8 mouse cellular contexts compared by ENCODE assay signal in the genomic region with DNA sequence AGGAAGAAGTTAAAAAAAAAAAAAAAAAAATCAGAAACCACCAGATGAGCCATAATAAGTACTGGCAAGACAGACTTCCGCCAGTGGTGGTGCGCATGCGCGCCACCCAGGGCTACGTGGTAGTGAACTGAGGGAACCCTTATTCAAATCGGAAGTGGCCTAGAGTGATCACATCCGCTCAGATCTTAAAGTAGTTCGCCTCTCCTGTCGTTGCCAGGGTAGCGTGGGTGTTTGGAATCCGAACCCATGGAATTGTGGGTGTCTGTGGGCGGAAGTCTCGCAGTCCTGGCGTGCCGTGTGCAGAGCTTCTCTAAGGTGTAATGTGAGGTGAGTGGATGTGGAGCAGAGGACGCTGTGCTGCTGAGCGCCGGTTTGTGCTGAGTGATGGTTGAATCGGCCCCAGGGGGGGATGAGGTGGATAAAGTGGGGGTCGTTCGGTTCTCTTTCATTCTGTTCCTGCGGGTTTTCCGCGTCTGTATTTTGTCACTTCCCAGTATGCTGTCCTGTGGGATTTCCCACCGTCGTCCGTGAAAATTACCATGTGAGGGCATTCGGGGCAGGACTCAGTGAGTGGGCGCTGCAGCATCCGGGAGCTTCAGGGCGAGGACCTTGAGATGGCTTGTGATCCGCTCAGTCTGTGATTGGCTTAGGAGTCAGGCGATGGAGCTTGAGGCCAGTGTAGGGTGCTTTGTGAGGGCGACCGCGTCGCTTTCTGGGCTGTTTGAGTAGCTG. TPM values are rescaled to one million over a fixed set of nuclear protein-coding genes. Genes with fewer than 3 reads are reported as not detected.
A peak's percentile ranks its signal among the peaks of the same experiment; 100 is the strongest.
DNase-seq lines count a peak whose midpoint lies in the region; ATAC-seq and TF ChIP-seq lines count a peak whose summit lies in the region.

A gene (plus strand): TSS at position 171 of the 732 bp plus-strand sequence.

- H3K27ac ChIP-seq in heart, embryonic 11.5 days (ENCODE audit: low read depth, low read length), result peak within 1 kb of the TSS; percentile 85
- peak within 1 kb of the TSS; percentile 82 for H3K27ac ChIP-seq in kidney, embryonic 16.5 days (ENCODE audit: low read length)
- H3K27ac ChIP-seq in liver, adult 2 months (replicated peaks; ENCODE audit: insufficient read depth, low read depth, low read length), result peak within 1 kb of the TSS; percentile 62

- peak within 1 kb of the TSS; percentile 79 for H3K4me2 ChIP-seq in heart, embryonic 11.5 days
- H3K4me2 ChIP-seq in kidney, embryonic 16.5 days (replicated peaks; ENCODE audit: low read depth, low read length), result peak within 1 kb of the TSS; percentile 58
- peak within 1 kb of the TSS; percentile 91 for H3K4me2 ChIP-seq in myocyte (ENCODE audit: low read depth)

- TF ChIP-seq POLR2A in brain, embryonic 14.5 days (IDR thresholded peaks at IDR 0.05; ENCODE audit: borderline replicate concordance, extremely low read depth, insufficient read depth, insufficient read length, poor library complexity, severe bottlenecking), result no peak
- TF ChIP-seq POLR2A in liver, adult 2 months (IDR thresholded peaks at IDR 0.05; ENCODE audit: extremely low read depth, insufficient read depth, low read length), result peak; percentile 41; the same call in 1 of the 2 replicates
- peak; percentile 77 for TF ChIP-seq POLR2A in myocyte (IDR thresholded peaks at IDR 0.05; ENCODE audit: insufficient read length, low read depth)

- ATAC-seq in heart, embryonic 11.5 days (replicated peaks; ENCODE audit: insufficient number of reproducible peaks, low FRiP score, low TSS enrichment), result peak; percentile 94
- ATAC-seq in kidney, embryonic 16.5 days (ENCODE audit: low FRiP score, low TSS enrichment), result peak; percentile 98

- H3K9ac ChIP-seq in heart, embryonic 11.5 days (ENCODE audit: low read depth, low read length), result peak within 1 kb of the TSS; percentile 85
- peak within 1 kb of the TSS; percentile 68 for H3K9ac ChIP-seq in kidney, embryonic 16.5 days (replicated peaks; ENCODE audit: low read length)
- H3K9ac ChIP-seq in liver, adult 2 months (ENCODE audit: low read depth, low read length), result peak within 1 kb of the TSS; percentile 58

- H3K27me3 ChIP-seq in C2C12 (ENCODE audit: control insufficient read depth, insufficient read depth, insufficient read length), result no peaks in the 10 kb centered on the region
- no peaks in the 10 kb centered on the region for H3K27me3 ChIP-seq in erythroblast, embryonic 14.5 days (ENCODE audit: control insufficient read depth)
- no peaks in the 10 kb centered on the region for H3K27me3 ChIP-seq in heart, embryonic 11.5 days (ENCODE audit: control insufficient read depth, insufficient read depth, low read length)
- H3K27me3 ChIP-seq in kidney, embryonic 16.5 days (ENCODE audit: insufficient read depth, low read length), result no peaks in the 10 kb centered on the region
- no peaks in the 10 kb centered on the region for H3K27me3 ChIP-seq in liver, adult 2 months (ENCODE audit: control insufficient read depth, insufficient read depth, low read length)
- H3K27me3 ChIP-seq in myocyte (ENCODE audit: control insufficient read depth, insufficient read depth, insufficient read length), result no peaks in the 10 kb centered on the region
- no peaks in the 10 kb centered on the region for H3K27me3 ChIP-seq in splenic B cell, adult 2 months (ENCODE audit: control insufficient read depth, insufficient read depth, low read length, poor library complexity, severe bottlenecking)

- H3K79me3 ChIP-seq in C2C12 (ENCODE audit: low read depth), result peaks cover 33% of the 10 kb centered on the region

- H3K9me3 ChIP-seq in erythroblast, embryonic 14.5 days (ENCODE audit: control insufficient read depth, low read length), result no peaks in the 10 kb centered on the region
- H3K9me3 ChIP-seq in heart, embryonic 11.5 days (replicated peaks; ENCODE audit: control insufficient read depth, low read length), result no peaks in the 10 kb centered on the region
- H3K9me3 ChIP-seq in kidney, embryonic 16.5 days (ENCODE audit: low read length), result no peaks in the 10 kb centered on the region

- WGBS in heart, embryonic 11.5 days (ENCODE audit: insufficient replicate concordance), result under 1% methylated on average over 37 of the region's 37 CpGs
- WGBS in kidney, embryonic 16.5 days, result under 1% methylated on average over 37 of the region's 37 CpGs
- under 1% methylated on average over 37 of the region's 37 CpGs for WGBS in liver, adult 2 months

- no peak for TF ChIP-seq CTCF in C2C12 (IDR thresholded peaks at IDR 0.05; ENCODE audit: control insufficient read depth, insufficient read depth, insufficient read length)
- no peak for TF ChIP-seq CTCF in brain, embryonic 14.5 days (IDR thresholded peaks at IDR 0.05; ENCODE audit: borderline replicate concordance, extremely low read depth, insufficient read depth, insufficient read length)
- TF ChIP-seq CTCF in liver, adult 2 months (IDR thresholded peaks at IDR 0.05; ENCODE audit: low read depth, low read length), result no peak

- H3K36me3 ChIP-seq in C2C12 (ENCODE audit: control insufficient read depth, insufficient read depth), result peaks cover 10% of the 10 kb centered on the region
- peaks cover 5% of the 10 kb centered on the region for H3K36me3 ChIP-seq in erythroblast, embryonic 14.5 days (ENCODE audit: control insufficient read depth)
- H3K36me3 ChIP-seq in heart, embryonic 11.5 days (ENCODE audit: control insufficient read depth, insufficient read depth, low read length), result peaks cover 5% of the 10 kb centered on the region
- H3K36me3 ChIP-seq in kidney, embryonic 16.5 days (ENCODE audit: insufficient read depth, low read length), result peaks cover 15% of the 10 kb centered on the region
- peaks cover 7% of the 10 kb centered on the region for H3K36me3 ChIP-seq in liver, adult 2 months (ENCODE audit: control insufficient read depth, insufficient read depth, low read length)
- peaks cover 12% of the 10 kb centered on the region for H3K36me3 ChIP-seq in myocyte (ENCODE audit: control insufficient read depth, insufficient read depth)
- peaks cover 2% of the 10 kb centered on the region; the same call in 1 of the 2 replicates for H3K36me3 ChIP-seq in splenic B cell, adult 2 months (ENCODE audit: control insufficient read depth, insufficient read depth, low read length, poor library complexity, severe bottlenecking)

- H3ac ChIP-seq in C2C12 (ENCODE audit: control insufficient read depth, insufficient read length, low read depth) (peak within 1 kb of the TSS; percentile 37), myocyte (ENCODE audit: control insufficient read depth, insufficient read length) (peak within 1 kb of the TSS; percentile 83)

- H3K79me2 ChIP-seq in C2C12 (ENCODE audit: control insufficient read depth, insufficient read depth) (peaks cover 47% of the 10 kb centered on the region), myocyte (ENCODE audit: control insufficient read depth, insufficient read depth) (peaks cover 42% of the 10 kb centered on the region)
- H3K79me2 ChIP-seq in liver, adult 2 months (ENCODE audit: control insufficient read depth, insufficient read depth, low read length), result no peaks in the 10 kb centered on the region; the same call in 1 of the 2 replicates

- DNase-seq in brain, embryonic 14.5 days (ENCODE audit: low read depth), result peak; percentile 99
- peak; percentile 99 for DNase-seq in liver, adult 2 months (ENCODE audit: extremely low read depth, low read depth, low spot score)
- peak; percentile 96 for DNase-seq in splenic B cell, adult 2 months (ENCODE audit: low read depth, low spot score)

- H3K4me3 ChIP-seq in C2C12 (ENCODE audit: insufficient read depth, poor library complexity, severe bottlenecking) (peak within 1 kb of the TSS; percentile 68), myocyte (peak within 1 kb of the TSS; percentile 83)
- peak within 1 kb of the TSS; percentile 81 for H3K4me3 ChIP-seq in erythroblast, embryonic 14.5 days (replicated peaks)
- H3K4me3 ChIP-seq in heart, embryonic 11.5 days (ENCODE audit: low read depth, low read length), result peak within 1 kb of the TSS; percentile 78
- peak within 1 kb of the TSS; percentile 60 for H3K4me3 ChIP-seq in kidney, embryonic 16.5 days (ENCODE audit: low read length)
- H3K4me3 ChIP-seq in liver, adult 2 months (ENCODE audit: insufficient read depth, low read depth, low read length), result peak within 1 kb of the TSS; percentile 76

- peaks cover 17% of the 10 kb centered on the region for H3K4me1 ChIP-seq in erythroblast, embryonic 14.5 days (ENCODE audit: control insufficient read depth)
- H3K4me1 ChIP-seq in heart, embryonic 11.5 days (ENCODE audit: control insufficient read depth, insufficient read depth, low read length), result peaks cover 4% of the 10 kb centered on the region
- H3K4me1 ChIP-seq in kidney, embryonic 16.5 days (ENCODE audit: insufficient read depth, low read length), result peaks cover 16% of the 10 kb centered on the region
- peaks cover 4% of the 10 kb centered on the region for H3K4me1 ChIP-seq in liver, adult 2 months (ENCODE audit: control insufficient read depth, insufficient read depth, low read length)

TF ChIP-seq in C2C12, 6 proteins besides CTCF, POLR2A, EP300 and RAD21:
- TF ChIP-seq MYOD1 (IDR thresholded peaks at IDR 0.05; ENCODE audit: control insufficient read depth, insufficient read length, low read depth), result no peak
- TF ChIP-seq USF1 (IDR thresholded peaks at IDR 0.05; ENCODE audit: low read depth), result peak; percentile 8

TF ChIP-seq in myocyte, 11 proteins besides CTCF, POLR2A, EP300 and RAD21:
- TF ChIP-seq USF1 (IDR thresholded peaks at IDR 0.05; ENCODE audit: low read depth), result no peak
- no peak for TF ChIP-seq CEBPB (IDR thresholded peaks at IDR 0.05; ENCODE audit: insufficient read depth, poor library complexity, severe bottlenecking)
- TF ChIP-seq POLR2AphosphoS2 (IDR thresholded peaks at IDR 0.05; ENCODE audit: insufficient read length, low read depth), result peak; percentile 72
- peak; percentile 44 for TF ChIP-seq MAX (IDR thresholded peaks at IDR 0.05; ENCODE audit: low read depth)
- TF ChIP-seq E2F4 (IDR thresholded peaks at IDR 0.05; ENCODE audit: insufficient read depth), result no peak
- TF ChIP-seq REST (IDR thresholded peaks at IDR 0.05; ENCODE audit: insufficient read depth, insufficient read length), result no peak
TF ChIP-seq in myocyte: peak in this region for 2.

RNA-seq across cellular contexts. Expression of the gene that starts here (rescaled TPM):
- polyA plus RNA-seq in C2C12 (2012; fragmentation: generic; extraction: Trizol) (2.1 TPM), myocyte (2012; fragmentation: generic; extraction: Trizol) (2.8 TPM)
- 7.6 and 9.2 TPM in 2 replicates for polyA plus RNA-seq in brain, embryonic 14.5 days (2012; rRNA removed)
- polyA plus RNA-seq in erythroblast, embryonic 14.5 days (2012), result not detected in 2 replicates
- polyA plus RNA-seq in heart, embryonic 11.5 days (2014; fragmentation: Nextera tagmentation; extraction: Ambion mirVana), result 8.0 TPM in 2 replicates
- 13.8 and 14.1 TPM in 2 replicates for polyA plus RNA-seq in kidney, embryonic 16.5 days (2015; fragmentation: Nextera tagmentation; extraction: Ambion mirVana)
- total RNA-seq in liver, adult 2 months (2014; rRNA removed), result 3.5 and 3.9 TPM in 2 replicates
- polyA plus RNA-seq in liver, adult 2 months (2012; rRNA removed), result 0.59 and 1.1 TPM in 2 replicates

Comparison
In these comparisons a context has a peak if more than half of its experiments do, and no peak if none do; other contexts are left out.
1. Peak in every context shown above with its lines: DNase-seq, ATAC-seq, H3K4me3 ChIP-seq and H3K27ac ChIP-seq.